In genomic region chr5:115586166-115586565, GRCm38 (mm10) we compare ENCODE assay signal across 23 mouse cellular contexts. TPM values are rescaled to one million over a fixed set of nuclear protein-coding genes. Genes with fewer than 3 reads are reported as not detected.
DNase-seq lines count a peak whose midpoint lies in the region; ATAC-seq and TF ChIP-seq lines count a peak whose summit lies in the region.
"Had no signal": no experiment of that assay in that cellular context is flagged by ENCODE, and none has a peak within 500 bp of the region (broad histone marks: within the 10 kb centered on the region; RNA-seq: fewer than 3 reads in every experiment).

No protein-coding gene starts in this region.

- no peak; the same call in 1 of the 2 replicates for ATAC-seq in forebrain, embryonic 12.5 days (ENCODE audit: low FRiP score)
- ATAC-seq: activated CD4-positive, CD25-positive, alpha-beta regulatory T cell, adult 4 months; CD4-positive, CD25-positive, alpha-beta regulatory T cell, adult 4 months; hindbrain, postnatal 0 days had no signal

- no peak overlapping the region for H3K4me3 ChIP-seq in forebrain, embryonic 12.5 days (replicated peaks)
- no peak overlapping the region for H3K4me3 ChIP-seq in forebrain, embryonic 10.5 days
- H3K4me3 ChIP-seq in kidney, adult 2 months (ENCODE audit: insufficient read depth, low read depth, low read length), result no peak overlapping the region
- H3K4me3 ChIP-seq: embryonic facial prominence, embryonic 12.5 days; heart, embryonic 10.5 days; heart, embryonic 15.5 days; hindbrain, embryonic 13.5 days had no signal

- WGBS in forebrain, embryonic 12.5 days, result 33% methylated on average over 15 of the region's 15 CpGs
- 86% methylated on average over 15 of the region's 15 CpGs for WGBS in forebrain, embryonic 10.5 days
- 86% methylated on average over 15 of the region's 15 CpGs for WGBS in kidney, adult 2 months

- H3K36me3 ChIP-seq in forebrain, embryonic 12.5 days (replicated peaks), result peaks cover 97% of the 10 kb centered on the region
- H3K36me3 ChIP-seq in forebrain, embryonic 10.5 days (replicated peaks), result peaks cover 100% of the 10 kb centered on the region
- H3K36me3 ChIP-seq in kidney, adult 2 months (ENCODE audit: control insufficient read depth, insufficient read depth, low read length), result peaks cover 10% of the 10 kb centered on the region

- 0 out of 2 replicates have a peak overlapping the region, but pooled peaks have one; percentile 25 for H3K27ac ChIP-seq in forebrain, embryonic 12.5 days
- no peak overlapping the region for H3K27ac ChIP-seq in forebrain, embryonic 10.5 days
- 0 out of 2 replicates have a peak overlapping the region, but pooled peaks have one; percentile 14 for H3K27ac ChIP-seq in kidney, adult 2 months (ENCODE audit: insufficient read depth, low read depth, low read length)
- H3K27ac ChIP-seq: embryonic facial prominence, embryonic 12.5 days; heart, embryonic 10.5 days; heart, embryonic 15.5 days; hindbrain, embryonic 13.5 days; hindbrain, postnatal 0 days had no signal

- H3K4me2 ChIP-seq in forebrain, embryonic 12.5 days, result no peak overlapping the region
- H3K4me2 ChIP-seq: embryonic facial prominence, embryonic 12.5 days; heart, embryonic 15.5 days; hindbrain, embryonic 13.5 days had no signal

- no peaks in the 10 kb centered on the region for H3K27me3 ChIP-seq in forebrain, embryonic 12.5 days
- no peaks in the 10 kb centered on the region for H3K27me3 ChIP-seq in forebrain, embryonic 10.5 days (ENCODE audit: poor library complexity, severe bottlenecking)
- no peaks in the 10 kb centered on the region for H3K27me3 ChIP-seq in kidney, adult 2 months (replicated peaks; ENCODE audit: control insufficient read depth, insufficient read depth, low read length)
- H3K27me3 ChIP-seq: embryonic facial prominence, embryonic 12.5 days; heart, embryonic 15.5 days; hindbrain, embryonic 13.5 days had no signal

- no peak for TF ChIP-seq POLR2A in kidney, adult 2 months (IDR thresholded peaks at IDR 0.05; ENCODE audit: low read depth, low read length)

- H3K9ac ChIP-seq in forebrain, embryonic 12.5 days, result no peak overlapping the region
- H3K9ac ChIP-seq: embryonic facial prominence, embryonic 12.5 days; heart, embryonic 15.5 days; hindbrain, embryonic 13.5 days had no signal

- no peak for DNase-seq in forebrain, embryonic 10.5 days (ENCODE audit: extremely low spot score, low spot score)
- DNase-seq in kidney, adult 2 months, result no peak
- no peak for DNase-seq in kidney, postnatal 4 days
- peak; percentile 87 for DNase-seq in Muller cell, postnatal 12 days (ENCODE audit: inconsistent ontology term)
- peak; percentile 35 for DNase-seq in retina, embryonic 14.5 days (ENCODE audit: low spot score)
- DNase-seq in cerebellum, postnatal 10 days, result no peak
- no peak for DNase-seq in thymus, postnatal 0 days (ENCODE audit: low spot score)
- DNase-seq: adrenal gland, postnatal 14 days; B cell, adult 2 months; cerebellum, adult 2 months; cerebellum, postnatal 25 days; gastrocnemius, postnatal 36 days; heart, adult 11 months; heart, postnatal 14 days had no signal

- peaks cover 10% of the 10 kb centered on the region for H3K9me3 ChIP-seq in forebrain, embryonic 12.5 days
- H3K9me3 ChIP-seq in forebrain, embryonic 10.5 days, result peaks cover 19% of the 10 kb centered on the region
- H3K9me3 ChIP-seq: G1E; heart, embryonic 15.5 days had no signal

- TF ChIP-seq CTCF in kidney, adult 2 months (conservative IDR thresholded peaks at IDR 0.05; ENCODE audit: insufficient read depth, insufficient read length, low read depth, low read length), result no peak

- no peaks in the 10 kb centered on the region for H3K4me1 ChIP-seq in forebrain, embryonic 12.5 days
- 0 out of 2 replicates have a peak, but pooled peaks cover 8% of the 10 kb centered on the region for H3K4me1 ChIP-seq in forebrain, embryonic 10.5 days
- H3K4me1 ChIP-seq in kidney, adult 2 months (ENCODE audit: control insufficient read depth, insufficient read depth, low read length), result peaks cover 7% of the 10 kb centered on the region; the same call in 1 of the 2 replicates
- H3K4me1 ChIP-seq: embryonic facial prominence, embryonic 12.5 days; heart, embryonic 10.5 days; heart, embryonic 15.5 days; hindbrain, embryonic 13.5 days had no signal

RNA-seq across cellular contexts. Expression of gene Gcn1l1, which starts 21.1 kb away (rescaled TPM):
- polyA plus RNA-seq in forebrain, embryonic 12.5 days (2016; fragmentation: Nextera tagmentation; extraction: Ambion mirVana), result 60.4 and 67.4 TPM in 2 replicates
- 64.9 and 66.1 TPM in 2 replicates for polyA plus RNA-seq in forebrain, embryonic 10.5 days (2016; fragmentation: Nextera tagmentation; extraction: Ambion mirVana)
- polyA plus RNA-seq in kidney, adult 2 months (2012; rRNA removed), result 42.2 and 45.4 TPM in 2 replicates
- 19.9 and 21.5 TPM in 2 replicates for polyA plus RNA-seq in thymus, postnatal 0 days (2015; fragmentation: Nextera tagmentation; extraction: Ambion mirVana)

RNA-seq across cellular contexts. Expression of gene Rplp0, which starts 26.9 kb away (rescaled TPM):
- 860 and 944 TPM in 2 replicates for polyA plus RNA-seq in forebrain, embryonic 12.5 days (2016; fragmentation: Nextera tagmentation; extraction: Ambion mirVana)
- 1,454 and 1,463 TPM in 2 replicates for polyA plus RNA-seq in forebrain, embryonic 10.5 days (2016; fragmentation: Nextera tagmentation; extraction: Ambion mirVana)
- 1,267 and 1,337 TPM in 2 replicates for polyA plus RNA-seq in kidney, adult 2 months (2012; rRNA removed)
- 1,964 and 2,053 TPM in 2 replicates for polyA plus RNA-seq in thymus, postnatal 0 days (2015; fragmentation: Nextera tagmentation; extraction: Ambion mirVana)

RNA-seq across cellular contexts. Expression of gene Rab35, which starts 45.5 kb away (rescaled TPM):
- 16.1 and 16.7 TPM in 2 replicates for polyA plus RNA-seq in forebrain, embryonic 12.5 days (2016; fragmentation: Nextera tagmentation; extraction: Ambion mirVana)
- 11.2 and 12.4 TPM in 2 replicates for polyA plus RNA-seq in forebrain, embryonic 10.5 days (2016; fragmentation: Nextera tagmentation; extraction: Ambion mirVana)
- polyA plus RNA-seq in kidney, adult 2 months (2012; rRNA removed), result 50.3 and 52.5 TPM in 2 replicates
- 22.1 and 23.3 TPM in 2 replicates for polyA plus RNA-seq in thymus, postnatal 0 days (2015; fragmentation: Nextera tagmentation; extraction: Ambion mirVana)

Comparison
In these comparisons a context has a peak if more than half of its experiments do, and no peak if none do; other contexts are left out.
1. DNase-seq: peak in Muller cell, postnatal 12 days (single experiment) and retina, embryonic 14.5 days (single experiment); none in forebrain, embryonic 10.5 days (single experiment), kidney, adult 2 months (single experiment), kidney, postnatal 4 days (0 of 2), cerebellum, postnatal 10 days (0 of 2) and thymus, postnatal 0 days (single experiment).